Mouse (Mus musculus) Patski (cell line): Measurements from ENCODE around the gene Styx. TPM values are rescaled to one million over a fixed set of nuclear protein-coding genes. Genes with fewer than 3 reads are reported as not detected.

Source experiments
- ATAC-seq: fragments of 100-300 bp; one replicate; pipeline ENCODE4 v1.8.0; 2021
- CTCF ChIA-PET: fragments of 350-600 bp; sonication (Branson Sonifier 250); formaldehyde crosslinking; loops from one replicate; lab custom pipeline; 2022; ENCODE audit warnings: inconsistent platforms; lab: Charles Lee
- POLR2A ChIA-PET: fragments of 350-600 bp; sonication (Branson Sonifier 250); formaldehyde crosslinking; loops from one replicate; lab custom pipeline; 2022; ENCODE audit warnings: antibody characterized with exemption, inconsistent platforms; lab: Charles Lee
- DNase-seq: peaks from one replicate; pipeline ENCODE4 v3.0.0-alpha.2; 2011; ENCODE audit warnings: low read depth, low spot score
- H3K27me3 ChIP-seq: fragments of 371-371 bp; one replicate; pipeline ENCODE4 v1.5.1; 2021
- CTCF ChIP-seq: fragments of 100-300 bp; IDR thresholded peaks from one replicate; pipeline ENCODE4 v1.5.1; 2021
- in situ Hi-C: fragments of 300-500 bp; cut with MboI; formaldehyde crosslinking; loops from 3 replicates; pipeline ENCODE4 v1.11.1; 2018; ENCODE audit warnings: low pct_unique_long_range_greater_than_20kb, mixed read lengths
- polyA plus RNA-seq: library from polyadenylated mRNA; unstranded; gene quantifications from one replicate; pipeline ENCODE4 v1.2.3, GENCODE M21; 2021

The Styx gene
- polyA plus RNA-seq, 1 experiment from 2014 or later: 18.6 TPM

DNA sequence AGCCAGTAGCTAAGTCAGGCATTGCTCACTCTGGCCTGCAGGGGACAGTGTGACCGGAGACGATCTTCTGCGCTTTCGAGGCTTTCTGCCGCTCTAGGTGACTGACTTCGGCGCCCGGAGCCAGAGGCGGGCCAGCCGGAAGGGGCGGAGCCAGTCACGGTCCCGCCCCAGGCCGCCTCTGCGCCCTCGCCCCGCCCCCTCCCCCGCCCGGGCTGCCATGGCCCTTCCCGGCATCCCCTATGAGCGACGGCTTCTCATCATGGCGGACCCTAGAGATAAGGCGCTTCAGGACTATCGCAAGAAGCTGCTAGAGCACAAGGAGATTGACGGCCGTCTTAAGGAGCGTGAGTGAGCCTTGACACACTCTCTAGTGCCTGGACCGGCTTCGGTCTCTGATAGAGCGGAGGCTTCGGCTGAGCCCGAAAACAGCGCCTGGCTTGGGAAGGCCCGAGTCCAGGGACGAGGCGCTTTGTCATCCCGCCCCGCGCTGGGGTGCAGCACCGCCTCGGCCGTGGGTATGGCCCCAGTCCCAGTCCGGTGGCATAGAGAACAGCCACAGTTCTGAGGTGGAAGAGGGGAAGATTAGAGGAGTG is 21.2 kb upstream of the Styx start, which contains the start of gene Psmc6:
Psmc6 (plus strand) TSS at position 200 of the 593 bp plus-strand sequence.
- CTCF ChIA-PET: interaction anchor here (1.2 to 1.8 kb wide), 9 partner anchors 10 to 328 kb away, joined by 3 to 14 read pairs (median 5); partner anchors contain the start of genes Ero1l and Styx
- no peaks in the 10 kb centered on the region for H3K27me3 ChIP-seq
- peak; percentile 74 for ATAC-seq
- peak; percentile 97 for TF ChIP-seq CTCF
- POLR2A ChIA-PET: interaction anchor here (1.9 kb wide), 1 partner anchor 11 kb away, joined by 5 read pairs; the partner anchor contains the start of gene Ero1l
- DNase-seq: peak; percentile 59
- in situ Hi-C loops: no loop called here

DNA sequence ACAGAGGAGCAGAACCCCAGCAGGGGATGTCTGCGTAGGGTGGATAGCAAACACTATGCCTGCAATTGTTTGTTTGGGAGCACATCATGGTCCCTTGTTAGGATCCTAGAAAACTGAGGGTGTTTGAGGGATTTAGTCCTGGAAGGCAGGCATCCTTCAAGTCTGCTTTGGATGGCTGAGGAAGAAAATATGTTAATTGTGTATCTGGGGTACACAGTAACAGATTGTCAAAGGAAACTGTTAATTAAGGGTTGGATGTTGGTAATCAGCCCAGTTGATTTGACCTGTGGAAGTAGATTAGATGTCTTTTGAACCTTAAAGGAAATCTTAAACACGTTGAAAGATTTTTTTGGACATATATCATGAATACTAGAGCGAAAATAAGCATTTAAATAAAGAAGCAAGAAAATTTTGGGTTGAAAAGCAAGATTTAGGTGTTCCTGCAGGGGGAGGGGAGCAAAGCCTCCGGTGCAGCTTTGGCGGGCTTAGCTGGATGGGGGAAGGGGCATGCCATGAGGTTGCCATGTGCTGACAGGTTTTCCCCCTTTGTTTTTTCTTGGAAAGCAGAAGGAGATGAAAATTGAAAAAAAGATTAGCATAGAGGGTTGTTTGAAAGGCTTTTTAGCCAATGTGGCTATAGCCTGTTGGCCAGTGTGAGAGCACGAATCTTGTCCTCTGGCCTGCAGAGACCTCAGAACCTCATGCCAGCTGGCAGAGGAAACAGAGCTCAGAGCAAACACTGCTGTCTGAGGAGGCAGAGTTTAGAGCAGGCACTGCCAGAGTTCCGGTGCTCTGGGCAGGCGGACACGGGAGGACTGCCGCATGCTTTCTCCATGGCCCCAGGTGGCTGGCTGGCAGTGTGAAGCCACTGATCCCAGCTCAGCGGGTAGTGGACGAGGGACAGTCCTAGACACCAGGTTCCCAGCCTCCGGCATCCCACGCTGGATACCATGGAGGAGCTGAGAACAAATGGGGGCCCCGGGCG is 13.6 kb downstream of the Styx start:
- CTCF ChIA-PET: no interaction called here
- no peak for ATAC-seq
- in situ Hi-C loops: no loop called here
- H3K27me3 ChIP-seq: no peaks in the 10 kb centered on the region
- no peak for TF ChIP-seq CTCF
- no peak for DNase-seq
- POLR2A ChIA-PET: interaction anchor here (0.6 kb wide), 1 partner anchor 7 kb away, joined by 5 read pairs; no protein-coding TSS in a partner anchor

DNA sequence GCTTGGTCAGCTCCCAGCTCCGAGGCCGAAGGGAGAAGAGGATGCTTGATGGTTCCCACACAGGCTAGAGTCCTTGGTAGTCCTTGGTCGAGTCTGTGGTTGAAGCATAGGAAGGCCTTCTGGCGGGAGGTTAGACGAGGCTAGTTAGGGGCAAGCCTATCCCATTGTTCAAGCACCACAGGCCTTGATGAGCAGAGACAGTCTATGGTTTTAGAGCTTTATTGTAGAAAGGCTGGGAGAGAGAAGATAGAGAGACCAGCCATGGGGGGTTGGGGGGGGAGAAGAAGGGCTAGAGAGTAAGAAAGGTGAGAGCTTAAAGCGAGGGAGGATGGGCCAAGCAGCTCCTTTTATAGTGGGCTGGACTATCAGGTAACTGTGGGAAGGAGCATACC is 14.3 kb downstream of the Styx start:
- DNase-seq (no peak), ATAC-seq (no peak)
- no peaks in the 10 kb centered on the region for H3K27me3 ChIP-seq
- CTCF ChIA-PET: interaction anchor here (1.3 to 1.4 kb wide), 2 partner anchors 9 to 14 kb away, joined by 3 read pairs; no protein-coding TSS in a partner anchor
- in situ Hi-C loops: no loop called here
- no peak for TF ChIP-seq CTCF
- POLR2A ChIA-PET: interaction anchor here (0.6 kb wide), 1 partner anchor 8 kb away, joined by 5 read pairs; no protein-coding TSS in a partner anchor

DNA sequence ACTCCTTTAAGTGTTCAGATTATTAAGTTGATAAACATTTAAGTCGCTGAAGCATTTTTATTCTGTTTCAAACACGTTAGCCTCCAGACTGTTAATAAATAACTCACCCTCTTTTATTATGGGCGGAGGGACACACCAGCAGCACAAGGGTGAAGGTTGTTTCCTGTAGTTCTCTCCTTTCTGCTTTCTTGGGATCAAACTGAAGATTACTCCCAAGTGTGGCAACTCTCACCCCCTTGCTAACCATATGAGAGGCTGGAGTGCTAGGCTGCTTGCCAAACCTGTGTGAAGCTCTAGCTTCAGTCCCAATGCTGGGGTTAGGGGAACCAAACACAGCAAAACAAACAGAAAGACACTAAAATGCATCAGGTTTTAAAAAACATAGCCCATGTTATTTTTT is 27.9 kb downstream of the Styx start:
- ATAC-seq (no peak), DNase-seq (no peak)
- CTCF ChIA-PET: interaction anchor here (0.8 to 1.2 kb wide), 2 partner anchors 13 to 24 kb away, joined by 3 read pairs; no protein-coding TSS in a partner anchor
- TF ChIP-seq CTCF: no peak
- POLR2A ChIA-PET: no interaction called here
- in situ Hi-C loops: loop anchor here (25.0 kb wide), 1 partner anchor 1384 kb away; the partner anchor contains the start of gene Cdkn3
- H3K27me3 ChIP-seq: no peaks in the 10 kb centered on the region

DNA sequence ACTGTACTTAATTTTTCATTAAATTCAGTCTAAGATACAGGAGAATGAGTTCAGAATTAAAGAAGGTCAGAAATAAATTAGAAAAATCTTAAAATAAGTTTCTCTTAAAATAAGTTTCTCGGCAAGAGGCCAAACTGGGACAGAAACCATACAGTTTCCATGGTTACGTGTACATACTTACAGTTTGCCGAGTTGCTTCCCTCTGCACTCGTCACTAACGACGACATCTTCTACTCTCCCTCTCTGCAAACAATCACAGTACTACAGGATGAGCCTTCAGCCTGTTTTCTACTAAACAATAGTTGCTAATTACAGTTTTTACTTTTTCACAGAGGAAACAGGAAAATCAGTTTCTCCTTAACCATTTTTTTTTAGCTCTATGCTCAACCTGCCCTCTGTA is 29.9 kb downstream of the Styx start:
- DNase-seq: no peak
- TF ChIP-seq CTCF: no peak

DNA sequence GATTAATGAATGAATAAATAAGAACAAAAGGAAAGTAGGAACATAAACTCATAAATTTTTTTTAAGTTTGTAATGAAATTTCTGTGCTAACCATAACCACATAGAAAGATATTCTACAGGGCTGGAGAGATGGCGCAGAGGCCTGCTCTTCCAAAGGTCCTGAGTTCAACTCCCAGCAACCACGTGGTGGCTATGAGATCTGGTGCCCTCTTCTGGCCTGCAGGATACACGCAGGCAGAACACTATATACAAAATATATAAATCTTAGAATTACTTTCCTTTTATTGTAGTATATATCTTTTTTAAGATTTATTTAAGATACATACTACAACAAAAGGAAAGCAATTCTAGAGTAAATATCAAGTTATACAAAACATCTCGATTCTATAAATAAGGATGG is 32.0 kb downstream of the Styx start:
- POLR2A ChIA-PET: no interaction called here
- CTCF ChIA-PET: no interaction called here
- peak; percentile 75 for TF ChIP-seq CTCF
- ATAC-seq (no peak), DNase-seq (no peak)
- no peaks in the 10 kb centered on the region for H3K27me3 ChIP-seq
- in situ Hi-C loops: loop anchor here (25.0 kb wide), 1 partner anchor 1379 kb away; the partner anchor contains the start of gene Cdkn3

More for the DNA sequence above, 29.9 kb downstream of the Styx start:
- H3K27me3 ChIP-seq: no peaks in the 10 kb centered on the region
- in situ Hi-C loops: loop anchor here (25.0 kb wide), 1 partner anchor 1382 kb away; the partner anchor contains the start of gene Cdkn3
- CTCF ChIA-PET: no interaction called here
- no peak for ATAC-seq
- POLR2A ChIA-PET: no interaction called here

DNA sequence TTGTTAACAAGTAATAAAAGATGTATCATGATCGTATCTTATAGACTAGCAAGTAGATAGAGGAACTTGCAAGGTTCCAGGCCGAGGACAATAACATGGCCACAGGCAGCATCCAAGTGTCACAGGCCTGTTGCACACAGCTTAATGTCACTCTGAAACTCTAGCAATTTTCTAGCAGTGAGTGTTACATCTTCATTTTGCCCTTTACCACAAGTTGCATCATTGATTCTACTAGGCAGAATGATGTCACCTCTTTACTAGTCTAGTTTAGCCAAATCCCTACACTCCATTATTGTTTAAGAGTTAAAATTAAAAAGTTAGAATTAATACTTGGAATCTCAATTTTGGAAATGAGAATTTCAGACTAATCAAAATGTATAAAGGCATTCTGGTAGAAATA is 34.7 kb downstream of the Styx start:
- CTCF ChIA-PET: interaction anchor here (0.7 to 1.5 kb wide), 2 partner anchors 51 to 56 kb away, joined by 3 to 4 read pairs; partner anchors contain the start of gene Psmc6
- POLR2A ChIA-PET: no interaction called here
- ATAC-seq: no peak
- DNase-seq: no peak
- no peak for TF ChIP-seq CTCF
- in situ Hi-C loops: loop anchor here (25.0 kb wide), 1 partner anchor 1377 kb away; the partner anchor contains the start of gene Cdkn3
- no peaks in the 10 kb centered on the region for H3K27me3 ChIP-seq

DNA sequence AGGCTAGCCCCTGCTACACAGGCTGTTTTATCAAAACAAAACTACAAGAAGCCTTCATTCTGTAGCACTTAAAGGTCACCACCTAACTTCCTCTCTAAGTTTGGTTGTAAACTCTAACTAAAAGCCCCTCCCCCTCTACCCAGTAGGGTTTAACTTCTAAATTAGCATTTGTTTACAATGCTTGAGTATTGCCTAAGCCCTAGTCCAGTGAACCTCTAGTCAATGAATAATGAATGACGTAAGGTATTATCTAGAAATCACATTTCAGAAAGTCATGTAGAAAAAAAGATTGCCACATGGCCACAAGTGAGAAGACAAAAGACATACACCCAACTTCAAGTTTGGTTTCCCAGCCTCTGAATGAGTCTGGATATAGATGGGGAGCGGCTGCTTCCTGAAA is 36.6 kb downstream of the Styx start:
- no peak for TF ChIP-seq CTCF
- in situ Hi-C loops: loop anchor here (25.0 kb wide), 1 partner anchor 1375 kb away; the partner anchor contains the start of gene Cdkn3
- CTCF ChIA-PET: interaction anchor here (2.2 kb wide), 1 partner anchor 36 kb away, joined by 5 read pairs; no protein-coding TSS in a partner anchor
- H3K27me3 ChIP-seq: no peaks in the 10 kb centered on the region
- ATAC-seq (peak; percentile 10), DNase-seq (no peak)
- POLR2A ChIA-PET: no interaction called here

DNA sequence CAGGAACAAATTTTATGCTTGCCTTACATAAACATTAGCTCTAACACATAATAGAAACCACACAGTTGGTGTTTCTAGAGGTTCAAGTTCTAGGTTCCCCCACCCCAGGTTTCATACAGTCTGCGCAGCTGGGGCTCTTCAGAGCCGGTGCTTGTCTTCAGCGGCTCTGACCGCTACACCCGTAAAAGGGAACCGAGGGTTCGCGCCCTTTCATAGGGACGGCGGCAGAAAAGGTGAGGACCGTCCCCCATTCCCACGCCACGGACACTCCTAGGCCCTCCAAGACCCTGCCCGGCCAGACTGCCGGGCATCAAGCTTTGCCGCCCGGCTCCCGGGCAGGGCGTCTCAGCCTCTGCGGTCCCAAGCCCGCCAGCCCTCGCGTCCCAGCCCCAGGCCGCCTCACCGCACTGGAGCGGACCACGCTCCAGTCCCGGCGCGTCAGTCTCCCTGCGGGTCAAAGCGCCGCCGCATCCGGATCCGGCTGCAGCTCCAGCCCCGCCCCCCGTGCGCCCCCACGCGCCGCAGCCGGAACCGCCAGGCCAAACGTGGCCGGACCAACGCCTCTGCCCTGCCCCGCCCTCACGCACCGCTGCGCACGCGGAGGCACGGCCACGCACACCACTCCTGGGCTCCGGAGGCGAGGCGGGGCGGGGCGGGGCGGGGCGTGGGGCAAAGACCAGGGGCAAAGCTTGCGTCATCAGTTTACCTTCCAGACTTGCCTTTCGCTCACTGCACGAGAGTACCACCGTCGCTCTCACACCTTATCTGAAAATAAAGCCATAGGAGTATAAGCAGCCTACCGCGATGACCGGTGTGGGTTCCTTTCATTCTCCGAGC is 37.7 kb downstream of the Styx start:
- ATAC-seq (peak; percentile 92), DNase-seq (no peak)
- POLR2A ChIA-PET: interaction anchor here (0.5 to 1.3 kb wide), 4 partner anchors 10 to 86 kb away, joined by 3 to 5 read pairs (median 4); no protein-coding TSS in a partner anchor
- TF ChIP-seq CTCF: peak; percentile 54
- CTCF ChIA-PET: interaction anchor here (1.3 to 2.2 kb wide), 2 partner anchors 9 to 35 kb away, joined by 3 to 5 read pairs; no protein-coding TSS in a partner anchor
- in situ Hi-C loops: loop anchor here (25.0 kb wide), 1 partner anchor 1374 kb away; the partner anchor contains the start of gene Cdkn3
- no peaks in the 10 kb centered on the region for H3K27me3 ChIP-seq
